Comparison of ENCODE assay signal across 25 mouse cellular contexts in genomic region chr2:118674500-118674899, GRCm38 (mm10). TPM values are rescaled to one million over a fixed set of nuclear protein-coding genes. Genes with fewer than 3 reads are reported as not detected.
DNase-seq lines count a peak whose midpoint lies in the region; ATAC-seq and TF ChIP-seq lines count a peak whose summit lies in the region.
"Had no signal": no experiment of that assay in that cellular context is flagged by ENCODE, and none has a peak within 500 bp of the region (broad histone marks: within the 10 kb centered on the region; RNA-seq: fewer than 3 reads in every experiment).

No protein-coding gene starts in this region.

- H3K4me3 ChIP-seq in liver, embryonic 12.5 days, result no peak overlapping the region
- H3K4me3 ChIP-seq in liver, embryonic 11.5 days (ENCODE audit: low read depth, low read length), result no peak overlapping the region
- peak overlapping the region; percentile 56 for H3K4me3 ChIP-seq in E14TG2a.4 (replicated peaks; ENCODE audit: low read length)
- H3K4me3 ChIP-seq: embryonic facial prominence, embryonic 12.5 days; erythroblast, embryonic 14.5 days; forebrain, embryonic 13.5 days; forebrain, embryonic 15.5 days had no signal

- peaks cover 20% of the 10 kb centered on the region for H3K4me1 ChIP-seq in liver, embryonic 12.5 days
- peaks cover 14% of the 10 kb centered on the region for H3K4me1 ChIP-seq in liver, embryonic 11.5 days (replicated peaks; ENCODE audit: control insufficient read depth, insufficient read depth, low read length)
- H3K4me1 ChIP-seq in E14TG2a.4 (replicated peaks; ENCODE audit: low read depth, low read length), result peaks cover 62% of the 10 kb centered on the region

- TF ChIP-seq CTCF in E14TG2a.4 (conservative IDR thresholded peaks at IDR 0.05; ENCODE audit: low read length), result no peak

- H3K27me3 ChIP-seq in liver, embryonic 12.5 days (replicated peaks), result peaks cover 93% of the 10 kb centered on the region
- H3K27me3 ChIP-seq in liver, embryonic 11.5 days (replicated peaks; ENCODE audit: control insufficient read depth, insufficient read depth, low read length), result peaks cover 52% of the 10 kb centered on the region
- H3K27me3 ChIP-seq in E14TG2a.4 (ENCODE audit: insufficient read depth, low read length), result peaks cover 48% of the 10 kb centered on the region
- H3K27me3 ChIP-seq: Patski had no signal

- no peaks in the 10 kb centered on the region for H3K9me3 ChIP-seq in liver, embryonic 12.5 days (replicated peaks)
- no peaks in the 10 kb centered on the region for H3K9me3 ChIP-seq in liver, embryonic 11.5 days (ENCODE audit: control insufficient read depth, low read length)
- H3K9me3 ChIP-seq in E14TG2a.4 (ENCODE audit: low read length), result no peaks in the 10 kb centered on the region; the same call in 1 of the 2 replicates
- H3K9me3 ChIP-seq: embryonic facial prominence, embryonic 12.5 days; forebrain, embryonic 13.5 days; forebrain, embryonic 15.5 days had no signal

- H3K9ac ChIP-seq in liver, embryonic 12.5 days, result 0 out of 2 replicates have a peak overlapping the region, but pooled peaks have one; percentile 5
- H3K9ac ChIP-seq in liver, embryonic 11.5 days (ENCODE audit: low read depth, low read length), result no peak overlapping the region
- H3K9ac ChIP-seq: embryonic facial prominence, embryonic 12.5 days; forebrain, embryonic 13.5 days; forebrain, embryonic 15.5 days; forebrain, postnatal 0 days had no signal

- H3K36me3 ChIP-seq in liver, embryonic 12.5 days, result no peaks in the 10 kb centered on the region
- H3K36me3 ChIP-seq in liver, embryonic 11.5 days (ENCODE audit: control insufficient read depth, insufficient read depth, low read length), result no peaks in the 10 kb centered on the region
- no peaks in the 10 kb centered on the region for H3K36me3 ChIP-seq in E14TG2a.4 (ENCODE audit: insufficient read depth, low read length)
- H3K36me3 ChIP-seq: embryonic facial prominence, embryonic 12.5 days; forebrain, embryonic 15.5 days had no signal

- no peak for ATAC-seq in liver, embryonic 12.5 days
- ATAC-seq in liver, embryonic 11.5 days (replicated peaks; ENCODE audit: low FRiP score), result no peak
- ATAC-seq: forebrain, embryonic 13.5 days; forebrain, embryonic 15.5 days; forebrain, postnatal 0 days; Patski had no signal

- no peak for DNase-seq in liver, embryonic 11.5 days (ENCODE audit: low spot score)
- DNase-seq in R1 (ENCODE audit: low read depth, low spot score), result peak; percentile 54
- DNase-seq in fat pad, adult 2 months (ENCODE audit: extremely low read depth, low read depth, low spot score), result peak; percentile 79
- DNase-seq in gastrocnemius, adult 8-10 months (ENCODE audit: low spot score in 2 of 2), result no peak
- no peak for DNase-seq in frontal cortex, postnatal 25 days (ENCODE audit: low spot score in 2 of 2)
- no peak for DNase-seq in cerebellum, adult 9-10 months
- DNase-seq: adrenal gland, adult 2 months; adrenal gland, postnatal 10 days; adrenal gland, postnatal 25 days; cerebellum, adult 11 months; cerebellum, adult 18-20 months; cerebellum, adult 8-10 months; cerebellum, postnatal 10 days; cerebellum, postnatal 25 days; forebrain, postnatal 0 days had no signal

- no peak overlapping the region for H3K27ac ChIP-seq in liver, embryonic 12.5 days
- no peak overlapping the region for H3K27ac ChIP-seq in liver, embryonic 11.5 days (ENCODE audit: low read depth, low read length)
- H3K27ac ChIP-seq: embryonic facial prominence, embryonic 12.5 days; forebrain, embryonic 13.5 days; forebrain, embryonic 15.5 days had no signal

- 21% methylated on average over 7 of the region's 7 CpGs for WGBS in liver, embryonic 12.5 days (ENCODE audit: insufficient replicate concordance)
- 17% methylated on average over 7 of the region's 7 CpGs for WGBS in liver, embryonic 11.5 days

- H3K4me2 ChIP-seq in liver, embryonic 12.5 days, result no peak overlapping the region
- H3K4me2 ChIP-seq in liver, embryonic 11.5 days, result no peak overlapping the region
- H3K4me2 ChIP-seq: embryonic facial prominence, embryonic 12.5 days; forebrain, embryonic 13.5 days; forebrain, embryonic 15.5 days had no signal

RNA-seq across cellular contexts. Expression of gene Pak6, which starts 11.4 kb away (rescaled TPM):
- polyA plus RNA-seq in liver, embryonic 12.5 days (2016; fragmentation: Nextera tagmentation; extraction: Ambion mirVana), result 1.4 and 1.9 TPM in 2 replicates
- 2.2 and 2.8 TPM in 2 replicates for polyA plus RNA-seq in liver, embryonic 11.5 days (2014; fragmentation: Nextera tagmentation; extraction: Ambion mirVana)
- not detected for total RNA-seq in gastrocnemius, adult 8-10 months (2022)

RNA-seq across cellular contexts. Expression of gene Ankrd63, which starts 29.3 kb away (rescaled TPM):
- 0.07 TPM in 1 of 2 replicates, not detected in the other for polyA plus RNA-seq in liver, embryonic 12.5 days (2016; fragmentation: Nextera tagmentation; extraction: Ambion mirVana)
- 0.16 TPM in 1 of 2 replicates, not detected in the other for polyA plus RNA-seq in liver, embryonic 11.5 days (2014; fragmentation: Nextera tagmentation; extraction: Ambion mirVana)
- not detected for total RNA-seq in gastrocnemius, adult 8-10 months (2022)
- polyA plus RNA-seq: embryonic facial prominence, embryonic 12.5 days; erythroblast, embryonic 14.5 days; forebrain, embryonic 11.5 days; G1E had no signal

RNA-seq across cellular contexts. Expression of gene Plcb2, which starts 53.7 kb away (rescaled TPM):
- polyA plus RNA-seq in liver, embryonic 12.5 days (2016; fragmentation: Nextera tagmentation; extraction: Ambion mirVana), result 2.5 and 2.6 TPM in 2 replicates
- 2.9 and 3.5 TPM in 2 replicates for polyA plus RNA-seq in liver, embryonic 11.5 days (2014; fragmentation: Nextera tagmentation; extraction: Ambion mirVana)
- under 1 TPM in 3 of 4 experiments, not detected in 1; 0.15 to 0.27 (median 0.27) TPM for total RNA-seq in gastrocnemius, adult 8-10 months (2022)
- polyA plus RNA-seq: C2C12 had no signal

Comparison
In these comparisons a context has a peak if more than half of its experiments do, and no peak if none do; other contexts are left out.
1. DNase-seq: peak in R1 (single experiment) and fat pad, adult 2 months (single experiment); none in liver, embryonic 11.5 days (single experiment), gastrocnemius, adult 8-10 months (0 of 2), frontal cortex, postnatal 25 days (0 of 2) and cerebellum, adult 9-10 months (single experiment).